ENCODE assay signal across 9 mouse cellular contexts in the genomic region with DNA sequence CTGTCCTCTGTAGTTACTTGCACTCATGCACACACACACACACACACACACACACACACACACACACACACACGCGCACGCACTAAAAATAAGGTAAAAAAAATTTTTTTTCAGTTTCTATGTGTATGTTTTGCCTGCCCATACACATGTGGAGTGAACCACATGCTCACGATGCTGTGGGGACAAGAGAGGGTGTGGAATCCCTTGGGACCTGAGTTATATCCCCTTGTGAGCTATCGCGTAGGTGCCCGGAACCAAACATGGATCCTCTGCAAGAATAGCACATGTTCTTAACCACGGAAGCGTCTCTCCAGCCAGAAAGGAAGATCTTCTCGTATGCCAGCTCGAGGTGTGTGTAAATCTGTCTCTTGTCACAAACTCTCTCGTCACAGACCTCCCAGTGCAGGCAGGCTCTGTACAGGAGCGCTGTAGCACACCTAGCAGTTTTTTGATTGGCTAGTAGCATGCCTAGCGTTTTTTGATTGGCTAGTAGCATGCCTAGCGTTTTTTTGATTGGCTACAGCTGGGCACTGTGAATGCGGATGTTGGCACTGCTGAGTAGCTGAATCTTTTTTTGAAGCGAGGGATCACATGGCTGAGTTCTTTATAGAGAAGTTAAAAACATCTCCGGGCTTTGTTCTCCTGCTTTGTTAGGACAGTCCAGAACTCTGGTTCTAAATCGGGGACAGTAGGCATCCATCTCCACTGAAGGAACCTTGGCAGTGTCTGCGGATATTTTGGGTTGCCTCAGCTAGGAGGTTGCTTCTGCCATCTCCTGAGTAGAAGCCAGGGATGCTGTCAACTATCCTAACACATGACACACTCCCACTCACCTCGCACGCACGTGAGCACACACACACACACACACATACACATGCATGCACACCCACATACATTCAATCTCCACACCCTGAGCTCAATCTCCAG. TPM values are rescaled to one million over a fixed set of nuclear protein-coding genes. Genes with fewer than 3 reads are reported as not detected.
DNase-seq lines count a peak whose midpoint lies in the region; ATAC-seq and TF ChIP-seq lines count a peak whose summit lies in the region.
"Had no signal": no experiment of that assay in that cellular context is flagged by ENCODE, and none has a peak within 500 bp of the region (broad histone marks: within the 10 kb centered on the region; RNA-seq: fewer than 3 reads in every experiment).

No protein-coding gene starts in this region.

- DNase-seq in CD8-positive naive resting alpha-beta T cell, adult 2 months (ENCODE audit: low read depth in 2 of 2, low spot score in 2 of 2) = peak; percentile 75 to 83
- DNase-seq in c-Kit-positive CD71-negative TER-119-negative erythroid progenitor cells, embryonic 14.5 days (ENCODE audit: low read depth) = peak; percentile 70
- peak; percentile 58 to 68 for DNase-seq in heart, postnatal 36 days
- DNase-seq in layer of hippocampus, adult 2 months (ENCODE audit: low spot score in 2 of 2) = peak; percentile 77 to 87
- peak; percentile 81 for DNase-seq in lung, adult 18-20 months
- peak; percentile 95 for DNase-seq in thymus, postnatal 0 days (ENCODE audit: low spot score)

- peaks cover 7% of the 10 kb centered on the region; the same call in 1 of the 2 replicates for H3K27me3 ChIP-seq in forebrain, embryonic 12.5 days
- no peaks in the 10 kb centered on the region for H3K27me3 ChIP-seq in neural tube, embryonic 13.5 days

- intact Hi-C loops in heart, postnatal 36 days (cut with DNase I) = no loop called here

- peak overlapping the region; percentile 38; the same call in 1 of the 2 replicates for H3K27ac ChIP-seq in forebrain, embryonic 12.5 days
- H3K27ac ChIP-seq in layer of hippocampus, adult 2 months = peak overlapping the region; percentile 39; the same call in 1 of the 2 replicates
- peak overlapping the region; percentile 35; the same call in 1 of the 2 replicates for H3K27ac ChIP-seq in neural tube, embryonic 13.5 days (replicated peaks)

- peak overlapping the region; percentile 25 for H3K4me3 ChIP-seq in forebrain, embryonic 12.5 days (replicated peaks)
- H3K4me3 ChIP-seq in layer of hippocampus, adult 2 months = peak overlapping the region; percentile 52
- peak overlapping the region; percentile 32 for H3K4me3 ChIP-seq in neural tube, embryonic 13.5 days
- H3K4me3 ChIP-seq: erythroblast, embryonic 14.5 days had no signal

- whole genome bisulfite sequencing in forebrain, embryonic 12.5 days = 53% methylated on average over 23 of the region's 23 CpGs
- 53% methylated on average over 23 of the region's 23 CpGs for WGBS in neural tube, embryonic 13.5 days

- no peak overlapping the region for H3K9ac ChIP-seq in forebrain, embryonic 12.5 days
- H3K9ac ChIP-seq in neural tube, embryonic 13.5 days = peak overlapping the region; percentile 44; the same call in 1 of the 2 replicates

- peaks cover 7% of the 10 kb centered on the region; the same call in 1 of the 2 replicates for H3K4me1 ChIP-seq in forebrain, embryonic 12.5 days
- H3K4me1 ChIP-seq in neural tube, embryonic 13.5 days (replicated peaks) = peaks cover 9% of the 10 kb centered on the region

- no peak for TF ChIP-seq CTCF in layer of hippocampus, adult 2 months (conservative IDR thresholded peaks at IDR 0.05)

- H3K4me2 ChIP-seq in forebrain, embryonic 12.5 days = peak overlapping the region; percentile 51
- peak overlapping the region; percentile 55 for H3K4me2 ChIP-seq in neural tube, embryonic 13.5 days

- H3K36me3 ChIP-seq in forebrain, embryonic 12.5 days (replicated peaks) = no peaks in the 10 kb centered on the region
- no peaks in the 10 kb centered on the region for H3K36me3 ChIP-seq in neural tube, embryonic 13.5 days

- ATAC-seq in forebrain, embryonic 12.5 days (ENCODE audit: low FRiP score) = peak; percentile 97
- ATAC-seq in neural tube, embryonic 13.5 days (ENCODE audit: low read depth) = peak; percentile 97

- H3K9me3 ChIP-seq in forebrain, embryonic 12.5 days = no peaks in the 10 kb centered on the region
- no peaks in the 10 kb centered on the region for H3K9me3 ChIP-seq in neural tube, embryonic 13.5 days

RNA-seq across cellular contexts. Expression of a gene that starts 52.4 kb away (rescaled TPM):
- polyA plus RNA-seq in forebrain, embryonic 12.5 days (2016; fragmentation: Nextera tagmentation; extraction: Ambion mirVana) = 7.1 and 10.8 TPM in 2 replicates
- total RNA-seq in heart, postnatal 36 days (2021) = 10 to 100 TPM; 34.5 to 37.4 TPM
- 10 to 100 TPM; 12.6 to 15.3 TPM for total RNA-seq in layer of hippocampus, adult 2 months (2021)
- 4.2 and 6.1 TPM in 2 replicates for polyA plus RNA-seq in neural tube, embryonic 13.5 days (2015; fragmentation: Nextera tagmentation; extraction: Ambion mirVana)
- 12.5 and 13.1 TPM in 2 replicates for polyA plus RNA-seq in thymus, postnatal 0 days (2015; fragmentation: Nextera tagmentation; extraction: Ambion mirVana)

Comparison
In these comparisons a context has a peak if more than half of its experiments do, and no peak if none do; other contexts are left out.
1. Peak in every context shown above with its lines: DNase-seq, ATAC-seq, H3K4me3 ChIP-seq and H3K27ac ChIP-seq.